Mouse (Mus musculus): ENCODE measurements around the gene Cox7a1. TPM values are rescaled to one million over a fixed set of nuclear protein-coding genes. Genes with fewer than 3 reads are reported as not detected.

Cox7a1 gene
- polyA plus RNA-seq, 1 experiment, result 85.8 TPM

DNA sequence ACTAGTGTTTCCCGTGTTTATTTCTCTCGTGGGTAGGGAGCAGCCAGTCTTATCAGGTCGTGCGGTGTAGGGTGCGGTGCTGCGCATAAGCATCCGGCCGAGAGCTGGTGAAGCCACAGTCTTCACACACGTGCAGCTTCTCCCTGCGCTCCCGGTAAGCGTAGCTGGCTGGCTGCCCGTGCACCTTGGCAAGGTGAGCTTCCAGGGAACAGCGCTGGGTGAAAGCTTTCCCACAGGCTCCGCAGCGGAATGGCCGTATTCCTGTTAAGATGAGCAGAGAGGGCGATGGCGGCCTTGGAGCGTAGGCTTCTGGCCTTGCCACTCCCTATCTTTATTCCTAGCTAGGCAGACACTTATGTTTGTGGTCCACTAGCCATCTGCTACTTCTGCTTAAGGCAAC is 49.4 kb downstream of the Cox7a1 start:
- WGBS, result 92% methylated on average over 20 of the region's 20 CpGs
- H3K36me3 ChIP-seq (ENCODE audit: control insufficient read depth, insufficient read depth, low read length), result no peaks in the 10 kb centered on the region
- H3K4me1 ChIP-seq (replicated peaks; ENCODE audit: control insufficient read depth, insufficient read depth, low read length), result peaks cover 11% of the 10 kb centered on the region
- H3K4me3 ChIP-seq (ENCODE audit: control insufficient read depth, insufficient read depth, low read length), result no peak overlapping the region
- no peak overlapping the region for H3K27ac ChIP-seq (ENCODE audit: control insufficient read depth, insufficient read depth, low read length)
- H3K27me3 ChIP-seq (ENCODE audit: control insufficient read depth, insufficient read depth, low read length), result no peaks in the 10 kb centered on the region
- no peak for TF ChIP-seq POLR2A (IDR thresholded peaks at IDR 0.05; ENCODE audit: control insufficient read depth, extremely low read depth, insufficient read depth, low read length, poor library complexity)
- no peak for TF ChIP-seq CTCF (IDR thresholded peaks at IDR 0.05; ENCODE audit: borderline replicate concordance, control insufficient read depth, extremely low read depth, insufficient read depth, low read length, poor library complexity)
- DNase-seq, result no peak

- Histone ChIP-seq H3K4me3 (ENCODE audit: control insufficient read depth, insufficient read depth, low read length) (no peak overlapping the region), H3K27me3 (ENCODE audit: control insufficient read depth, insufficient read depth, low read length) (no peaks in the 10 kb centered on the region), H3K4me1 (replicated peaks; ENCODE audit: control insufficient read depth, insufficient read depth, low read length) (peaks cover 11% of the 10 kb centered on the region), H3K27ac (ENCODE audit: control insufficient read depth, insufficient read depth, low read length) (no peak overlapping the region), H3K36me3 (ENCODE audit: control insufficient read depth, insufficient read depth, low read length) (no peaks in the 10 kb centered on the region)
- WGBS, result 95% methylated on average over 15 of the region's 15 CpGs
- TF ChIP-seq CTCF (IDR thresholded peaks at IDR 0.05; ENCODE audit: borderline replicate concordance, control insufficient read depth, extremely low read depth, insufficient read depth, low read length, poor library complexity), result no peak
- DNase-seq, result no peak
Measured at GRCm38 (mm10) chr7:30234276-30234858, 50.4 kb downstream of the Cox7a1 start.

- Histone ChIP-seq H3K36me3 (ENCODE audit: control insufficient read depth, insufficient read depth, low read length) (no peaks in the 10 kb centered on the region), H3K4me3 (ENCODE audit: control insufficient read depth, insufficient read depth, low read length) (no peak overlapping the region), H3K27me3 (ENCODE audit: control insufficient read depth, insufficient read depth, low read length) (no peaks in the 10 kb centered on the region), H3K27ac (ENCODE audit: control insufficient read depth, insufficient read depth, low read length) (no peak overlapping the region), H3K4me1 (replicated peaks; ENCODE audit: control insufficient read depth, insufficient read depth, low read length) (peaks cover 11% of the 10 kb centered on the region)
- 93% methylated on average over 8 of the region's 8 CpGs for WGBS
- no peak for TF ChIP-seq POLR2A (IDR thresholded peaks at IDR 0.05; ENCODE audit: control insufficient read depth, extremely low read depth, insufficient read depth, low read length, poor library complexity)
- no peak for DNase-seq
Measured at GRCm38 (mm10) chr7:30235091-30235490, 51.1 kb downstream of the Cox7a1 start.

GRCm38 (mm10) chr7:30235625-30236024 is 51.7 kb downstream of the Cox7a1 start, which contains the start of gene Ovol3:
Ovol3 (minus strand) TSS chr7:30235725.
- no peaks in the 10 kb centered on the region for H3K36me3 ChIP-seq (ENCODE audit: control insufficient read depth, insufficient read depth, low read length)
- no peak within 1 kb of the TSS for H3K27ac ChIP-seq (ENCODE audit: control insufficient read depth, insufficient read depth, low read length)
- 96% methylated on average over 4 of the region's 4 CpGs for WGBS
- H3K27me3 ChIP-seq (ENCODE audit: control insufficient read depth, insufficient read depth, low read length), result no peaks in the 10 kb centered on the region
- TF ChIP-seq POLR2A (IDR thresholded peaks at IDR 0.05; ENCODE audit: control insufficient read depth, extremely low read depth, insufficient read depth, low read length, poor library complexity), result no peak
- TF ChIP-seq CTCF (IDR thresholded peaks at IDR 0.05; ENCODE audit: borderline replicate concordance, control insufficient read depth, extremely low read depth, insufficient read depth, low read length, poor library complexity), result no peak
- DNase-seq, result no peak
- H3K4me1 ChIP-seq (replicated peaks; ENCODE audit: control insufficient read depth, insufficient read depth, low read length), result peaks cover 11% of the 10 kb centered on the region
- H3K4me3 ChIP-seq (ENCODE audit: control insufficient read depth, insufficient read depth, low read length), result no peak within 1 kb of the TSS

Other genes starting within 250 kb of the Cox7a1 start
- 11.8 and 12.3 TPM in 2 replicates for gene Zfp74, start 230.1 kb upstream of the Cox7a1 start, polyA plus RNA-seq (2012; rRNA removed)
- 4.4 and 4.6 TPM in 2 replicates for gene Zfp568, start 200.2 kb upstream of the Cox7a1 start, polyA plus RNA-seq (2012; rRNA removed)
- 2.2 and 3.3 TPM in 2 replicates for gene Zfp14, start 132.8 kb upstream of the Cox7a1 start, polyA plus RNA-seq (2012; rRNA removed)
- 1.5 and 1.7 TPM in 2 replicates for gene Zfp82, start 111.2 kb upstream of the Cox7a1 start, polyA plus RNA-seq (2012; rRNA removed)
- gene Gm26920, start 93.7 kb upstream of the Cox7a1 start, polyA plus RNA-seq (2012; rRNA removed), result not detected in 2 replicates
- gene Zfp566, start 93.6 kb upstream of the Cox7a1 start, polyA plus RNA-seq (2012; rRNA removed), result 4.4 and 6.8 TPM in 2 replicates
- gene Zfp260, start 89.4 kb upstream of the Cox7a1 start, polyA plus RNA-seq (2012; rRNA removed), result 30.6 and 36.4 TPM in 2 replicates
- gene Zfp382, start 62.2 kb upstream of the Cox7a1 start, polyA plus RNA-seq (2012; rRNA removed), result 5.4 and 8.1 TPM in 2 replicates
- 16.8 and 18.6 TPM in 2 replicates for gene Zfp146, start 14.4 kb upstream of the Cox7a1 start, polyA plus RNA-seq (2012; rRNA removed)
- 565 and 739 TPM in 2 replicates for gene Capns1, start 14.7 kb downstream of the Cox7a1 start, polyA plus RNA-seq (2012; rRNA removed)
- 131 and 157 TPM in 2 replicates for gene Polr2i, start 47.8 kb downstream of the Cox7a1 start, polyA plus RNA-seq (2012; rRNA removed)
- 42.4 and 47.1 TPM in 2 replicates for gene Tbcb, start 48.1 kb downstream of the Cox7a1 start, polyA plus RNA-seq (2012; rRNA removed)
- 0.66 and 1.4 TPM in 2 replicates for gene Ovol3, start 51.6 kb downstream of the Cox7a1 start, polyA plus RNA-seq (2012; rRNA removed)
- gene Thap8, start 96.0 kb downstream of the Cox7a1 start, polyA plus RNA-seq (2012; rRNA removed), result 0.17 and 0.26 TPM in 2 replicates
- 54.1 and 66.9 TPM in 2 replicates for gene Wdr62, start 96.3 kb downstream of the Cox7a1 start, polyA plus RNA-seq (2012; rRNA removed)
- gene Clip3, start 107.6 kb downstream of the Cox7a1 start, polyA plus RNA-seq (2012; rRNA removed), result 2.9 and 3.3 TPM in 2 replicates
- gene Alkbh6, start 124.6 kb downstream of the Cox7a1 start, polyA plus RNA-seq (2012; rRNA removed), result 159 and 192 TPM in 2 replicates
- gene Syne4, start 130.7 kb downstream of the Cox7a1 start, polyA plus RNA-seq (2012; rRNA removed), result 15.4 and 16.8 TPM in 2 replicates
- gene E130208F15Rik, start 137.6 kb downstream of the Cox7a1 start, polyA plus RNA-seq (2012; rRNA removed), result 0.74 and 0.93 TPM in 2 replicates
- gene Sdhaf1, start 139.8 kb downstream of the Cox7a1 start, polyA plus RNA-seq (2012; rRNA removed), result 26.9 and 31.7 TPM in 2 replicates
- gene Lrfn3, start 178.6 kb downstream of the Cox7a1 start, polyA plus RNA-seq (2012; rRNA removed), result 0.78 and 1.1 TPM in 2 replicates
- 273 and 417 TPM in 2 replicates for gene Tyrobp, start 229.6 kb downstream of the Cox7a1 start, polyA plus RNA-seq (2012; rRNA removed)
- gene Hcst, start 235.7 kb downstream of the Cox7a1 start, polyA plus RNA-seq (2012; rRNA removed), result 212 and 279 TPM in 2 replicates
- gene Nfkbid, start 237.6 kb downstream of the Cox7a1 start, polyA plus RNA-seq (2012; rRNA removed), result 72.8 and 77.4 TPM in 2 replicates

Data from thymus, adult 2 months (tissue).